Mouse (Mus musculus): ENCODE data around the gene Mon1b.
A peak's percentile ranks its signal among the peaks of the same experiment; 100 is the strongest.

Gene Mon1b

DNA sequence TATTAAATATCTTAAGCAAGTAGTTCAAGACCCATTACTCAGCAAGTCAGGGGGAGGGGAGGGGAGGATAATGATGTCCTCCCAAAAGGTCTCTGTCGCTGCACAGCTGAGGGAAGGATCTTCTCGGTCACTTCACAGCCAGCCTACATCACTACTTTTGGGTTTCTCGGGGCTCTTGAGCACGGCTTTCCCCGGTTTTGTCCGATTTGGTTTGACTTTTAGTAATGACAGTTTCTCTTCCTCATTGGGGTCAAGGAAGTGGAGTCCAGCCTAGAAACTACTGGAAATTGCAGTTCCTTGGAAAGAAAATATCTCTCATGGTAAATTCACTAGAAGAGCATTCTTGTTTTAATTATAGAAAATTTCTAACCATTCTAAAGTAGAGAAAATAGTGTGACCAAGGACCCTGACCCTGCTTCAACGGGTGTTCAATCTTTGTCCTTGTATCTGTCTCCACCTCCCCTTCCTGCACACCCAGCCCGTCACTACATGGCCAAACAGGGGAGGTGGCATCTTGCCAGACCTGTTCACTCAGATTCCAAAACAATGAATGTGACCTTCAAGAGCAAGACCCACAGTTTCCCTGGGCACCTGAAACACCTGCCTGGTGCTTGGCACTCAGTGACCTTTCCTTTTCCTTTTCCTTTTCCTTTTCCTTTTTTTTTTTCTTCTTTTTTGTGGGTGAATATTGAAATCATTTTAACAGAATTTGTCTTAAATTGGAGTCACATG lies 8.3 kb downstream of the Mon1b start:
- no peak overlapping the region for H3K4me3 ChIP-seq (replicated peaks; ENCODE audit: low read length)
- H3K27me3 ChIP-seq (ENCODE audit: insufficient read depth, low read length): peaks cover 2% of the 10 kb centered on the region; the same call in 1 of the 2 replicates
- TF ChIP-seq CTCF (conservative IDR thresholded peaks at IDR 0.05; ENCODE audit: low read length): no peak
- no peak for TF ChIP-seq NANOG (IDR thresholded peaks at IDR 0.05; ENCODE audit: borderline replicate concordance, low read length)
- no peak for TF ChIP-seq POU5F1 (IDR thresholded peaks at IDR 0.05; ENCODE audit: borderline replicate concordance, low read length)
- peaks cover 36% of the 10 kb centered on the region for H3K36me3 ChIP-seq (ENCODE audit: insufficient read depth, low read length)
- peaks cover 18% of the 10 kb centered on the region for H3K4me1 ChIP-seq (replicated peaks; ENCODE audit: low read depth, low read length)
- H3K9me3 ChIP-seq (ENCODE audit: low read length): peaks cover 10% of the 10 kb centered on the region; the same call in 1 of the 2 replicates

DNA sequence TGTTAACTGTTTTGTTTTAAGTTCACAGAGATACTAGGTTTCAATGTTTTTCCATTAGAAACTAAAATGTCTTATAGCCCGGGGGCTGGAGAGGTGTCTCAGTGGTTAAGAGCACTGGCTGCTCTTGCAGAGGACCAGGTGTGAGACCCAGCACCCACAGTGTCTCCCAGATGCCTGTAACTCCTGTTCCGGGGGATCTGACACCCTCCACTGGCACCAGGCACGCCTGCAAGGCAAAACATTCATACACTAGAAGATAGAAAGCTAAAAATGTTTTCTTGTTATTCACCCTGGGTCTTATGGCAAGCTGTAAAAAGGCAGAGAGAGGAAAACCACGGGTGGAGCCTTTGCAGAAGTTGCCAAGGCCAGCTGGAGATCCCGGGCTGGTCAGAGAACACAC lies 9.8 kb downstream of the Mon1b start:
- peaks cover 10% of the 10 kb centered on the region; the same call in 1 of the 2 replicates for H3K9me3 ChIP-seq (ENCODE audit: low read length)
- H3K4me1 ChIP-seq (replicated peaks; ENCODE audit: low read depth, low read length): peaks cover 11% of the 10 kb centered on the region
- H3K36me3 ChIP-seq (ENCODE audit: insufficient read depth, low read length): peaks cover 25% of the 10 kb centered on the region
- peaks cover 2% of the 10 kb centered on the region; the same call in 1 of the 2 replicates for H3K27me3 ChIP-seq (ENCODE audit: insufficient read depth, low read length)
- H3K4me3 ChIP-seq (replicated peaks; ENCODE audit: low read length): no peak overlapping the region
- no peak for TF ChIP-seq CTCF (conservative IDR thresholded peaks at IDR 0.05; ENCODE audit: low read length)
- no peak for TF ChIP-seq POU5F1 (IDR thresholded peaks at IDR 0.05; ENCODE audit: borderline replicate concordance, low read length)
- TF ChIP-seq NANOG (IDR thresholded peaks at IDR 0.05; ENCODE audit: borderline replicate concordance, low read length): no peak

DNA sequence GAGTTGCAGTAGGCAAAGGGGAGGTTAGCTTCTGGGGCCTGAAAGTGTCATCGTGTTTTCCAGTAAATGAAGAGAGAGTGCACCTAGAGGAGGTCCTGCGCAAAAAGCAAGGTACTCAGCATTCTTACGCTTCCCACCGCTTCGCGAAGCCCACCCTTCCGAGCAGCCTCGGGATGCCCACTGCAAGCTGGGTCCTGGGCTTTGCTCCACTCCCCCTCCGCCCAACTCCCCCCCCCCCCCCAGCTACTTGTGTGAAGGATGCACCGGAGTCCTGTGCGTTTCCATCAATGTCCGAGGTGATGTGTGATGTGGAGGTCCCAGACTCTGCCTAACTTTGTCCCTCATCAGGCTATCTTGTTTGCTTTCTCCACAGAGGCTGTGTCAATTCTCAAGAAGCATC lies 17.1 kb downstream of the Mon1b start:
- TF ChIP-seq POU5F1 (IDR thresholded peaks at IDR 0.05; ENCODE audit: borderline replicate concordance, low read length) (no peak), CTCF (conservative IDR thresholded peaks at IDR 0.05; ENCODE audit: low read length) (no peak), NANOG (IDR thresholded peaks at IDR 0.05; ENCODE audit: borderline replicate concordance, low read length) (no peak)
- Histone ChIP-seq H3K36me3 (ENCODE audit: insufficient read depth, low read length) (no peaks in the 10 kb centered on the region), H3K27me3 (ENCODE audit: insufficient read depth, low read length) (peaks cover 33% of the 10 kb centered on the region), H3K9me3 (ENCODE audit: low read length) (peaks cover 8% of the 10 kb centered on the region), H3K4me1 (replicated peaks; ENCODE audit: low read depth, low read length) (no peaks in the 10 kb centered on the region), H3K4me3 (replicated peaks; ENCODE audit: low read length) (no peak overlapping the region)

DNA sequence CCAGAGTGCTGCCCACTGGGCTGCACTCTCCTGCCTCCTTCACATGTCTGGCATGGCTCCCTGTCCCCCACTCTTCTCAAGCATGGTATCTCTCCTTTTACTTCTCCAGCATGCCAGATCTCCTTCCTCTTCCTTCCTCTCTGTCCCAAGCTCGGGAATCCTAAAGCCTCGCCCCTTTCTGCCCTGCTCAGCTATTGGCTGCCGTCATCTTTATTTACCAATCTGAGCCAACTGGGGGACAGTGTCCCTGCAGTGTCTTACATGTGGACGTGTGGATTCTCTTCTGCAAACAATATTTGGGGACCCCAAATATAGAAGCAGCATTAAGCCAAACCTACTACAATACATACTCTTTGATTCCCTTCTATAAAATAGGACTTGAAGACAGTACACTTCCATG lies 17.8 kb downstream of the Mon1b start:
- H3K4me1 ChIP-seq (replicated peaks; ENCODE audit: low read depth, low read length): no peaks in the 10 kb centered on the region
- H3K27me3 ChIP-seq (ENCODE audit: insufficient read depth, low read length): peaks cover 33% of the 10 kb centered on the region
- H3K4me3 ChIP-seq (replicated peaks; ENCODE audit: low read length): no peak overlapping the region
- TF ChIP-seq NANOG (IDR thresholded peaks at IDR 0.05; ENCODE audit: borderline replicate concordance, low read length): no peak
- TF ChIP-seq POU5F1 (IDR thresholded peaks at IDR 0.05; ENCODE audit: borderline replicate concordance, low read length): no peak
- TF ChIP-seq CTCF (conservative IDR thresholded peaks at IDR 0.05; ENCODE audit: low read length): no peak
- no peaks in the 10 kb centered on the region for H3K36me3 ChIP-seq (ENCODE audit: insufficient read depth, low read length)
- H3K9me3 ChIP-seq (ENCODE audit: low read length): peaks cover 8% of the 10 kb centered on the region

DNA sequence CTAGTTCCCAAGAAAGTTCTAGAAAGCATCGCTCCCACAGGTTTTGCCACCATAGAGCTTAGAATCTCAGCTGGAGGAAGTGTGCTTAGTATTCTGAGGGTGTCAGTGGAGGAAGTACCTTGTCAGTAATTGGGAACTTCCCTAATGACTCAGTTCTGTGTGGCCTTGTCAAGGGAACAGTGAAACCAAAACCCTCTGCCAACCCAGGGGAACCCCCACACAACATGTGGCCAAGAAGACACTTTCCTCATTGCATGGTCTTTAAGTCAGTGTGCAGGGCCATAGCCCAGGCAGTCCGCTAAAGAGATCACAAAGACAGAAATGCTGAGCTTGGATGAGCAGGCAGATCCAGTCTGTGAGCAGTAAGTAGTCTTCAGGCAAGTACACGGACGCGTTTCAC lies 20.8 kb downstream of the Mon1b start:
- TF ChIP-seq NANOG (IDR thresholded peaks at IDR 0.05; ENCODE audit: borderline replicate concordance, low read length): no peak
- TF ChIP-seq POU5F1 (IDR thresholded peaks at IDR 0.05; ENCODE audit: borderline replicate concordance, low read length): no peak
- no peak for TF ChIP-seq CTCF (conservative IDR thresholded peaks at IDR 0.05; ENCODE audit: low read length)
- no peaks in the 10 kb centered on the region for H3K4me1 ChIP-seq (replicated peaks; ENCODE audit: low read depth, low read length)
- H3K27me3 ChIP-seq (ENCODE audit: insufficient read depth, low read length): peaks cover 31% of the 10 kb centered on the region
- peaks cover 8% of the 10 kb centered on the region for H3K9me3 ChIP-seq (ENCODE audit: low read length)
- H3K36me3 ChIP-seq (ENCODE audit: insufficient read depth, low read length): no peaks in the 10 kb centered on the region
- H3K4me3 ChIP-seq (replicated peaks; ENCODE audit: low read length): no peak overlapping the region

DNA sequence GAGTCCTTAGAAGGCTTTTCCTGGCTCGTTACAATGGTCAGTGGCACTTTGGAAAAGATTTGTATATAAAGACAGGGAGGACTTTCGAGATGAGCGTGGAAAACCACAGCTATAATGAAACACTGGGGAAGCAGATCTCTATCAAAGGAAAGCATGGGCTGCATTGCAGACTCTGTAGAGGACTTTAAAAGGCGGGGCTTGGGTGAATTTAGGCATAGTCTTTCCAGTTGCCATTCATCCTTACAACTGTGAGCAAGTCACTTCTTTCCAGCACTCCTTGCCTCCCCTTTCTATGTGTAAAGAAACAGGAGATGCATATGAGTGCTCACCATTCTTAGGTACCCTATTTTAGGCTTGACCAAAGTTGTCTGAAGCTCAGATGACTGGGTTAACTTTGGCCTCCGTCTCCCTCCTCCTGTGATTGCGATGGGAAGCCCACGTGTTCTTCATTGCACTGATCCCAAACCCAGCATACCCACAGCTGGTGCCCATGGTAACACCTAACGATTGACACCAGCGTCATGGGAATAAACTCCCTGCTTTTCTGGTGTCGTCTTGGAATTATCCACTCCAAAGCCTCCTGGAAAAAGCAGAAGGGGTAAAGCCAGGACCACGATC lies 21.4 kb downstream of the Mon1b start:
- Histone ChIP-seq H3K9me3 (ENCODE audit: low read length) (peaks cover 8% of the 10 kb centered on the region), H3K27me3 (ENCODE audit: insufficient read depth, low read length) (peaks cover 25% of the 10 kb centered on the region), H3K4me3 (replicated peaks; ENCODE audit: low read length) (no peak overlapping the region), H3K36me3 (ENCODE audit: insufficient read depth, low read length) (no peaks in the 10 kb centered on the region), H3K4me1 (replicated peaks; ENCODE audit: low read depth, low read length) (no peaks in the 10 kb centered on the region)
- no peak for TF ChIP-seq POU5F1 (IDR thresholded peaks at IDR 0.05; ENCODE audit: borderline replicate concordance, low read length)
- no peak for TF ChIP-seq NANOG (IDR thresholded peaks at IDR 0.05; ENCODE audit: borderline replicate concordance, low read length)
- TF ChIP-seq CTCF (conservative IDR thresholded peaks at IDR 0.05; ENCODE audit: low read length): no peak

DNA sequence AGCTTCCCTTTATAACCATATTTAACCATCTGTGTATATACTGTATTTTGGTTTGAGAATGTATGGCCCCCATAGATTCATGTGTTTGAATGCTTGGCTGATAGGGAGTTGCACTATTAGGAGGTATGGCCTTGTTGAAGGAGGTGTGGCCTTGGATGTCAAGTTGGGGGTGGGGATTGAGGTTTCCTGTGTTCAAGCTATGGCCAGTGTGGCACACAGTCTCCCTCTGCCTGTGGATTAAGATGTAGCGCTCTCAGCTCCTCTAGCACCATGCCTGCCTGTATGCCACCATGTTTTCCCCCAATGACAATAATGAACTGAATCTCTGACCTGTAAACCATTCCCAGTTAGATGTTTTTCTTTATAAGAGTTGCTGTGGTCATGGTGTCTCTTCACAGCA lies 24.7 kb downstream of the Mon1b start:
- no peaks in the 10 kb centered on the region for H3K36me3 ChIP-seq (ENCODE audit: insufficient read depth, low read length)
- no peaks in the 10 kb centered on the region for H3K9me3 ChIP-seq (ENCODE audit: low read length)
- H3K4me3 ChIP-seq (replicated peaks; ENCODE audit: low read length): no peak overlapping the region
- TF ChIP-seq NANOG (IDR thresholded peaks at IDR 0.05; ENCODE audit: borderline replicate concordance, low read length): no peak
- H3K27me3 ChIP-seq (ENCODE audit: insufficient read depth, low read length): peaks cover 7% of the 10 kb centered on the region; the same call in 1 of the 2 replicates
- H3K4me1 ChIP-seq (replicated peaks; ENCODE audit: low read depth, low read length): no peaks in the 10 kb centered on the region

DNA sequence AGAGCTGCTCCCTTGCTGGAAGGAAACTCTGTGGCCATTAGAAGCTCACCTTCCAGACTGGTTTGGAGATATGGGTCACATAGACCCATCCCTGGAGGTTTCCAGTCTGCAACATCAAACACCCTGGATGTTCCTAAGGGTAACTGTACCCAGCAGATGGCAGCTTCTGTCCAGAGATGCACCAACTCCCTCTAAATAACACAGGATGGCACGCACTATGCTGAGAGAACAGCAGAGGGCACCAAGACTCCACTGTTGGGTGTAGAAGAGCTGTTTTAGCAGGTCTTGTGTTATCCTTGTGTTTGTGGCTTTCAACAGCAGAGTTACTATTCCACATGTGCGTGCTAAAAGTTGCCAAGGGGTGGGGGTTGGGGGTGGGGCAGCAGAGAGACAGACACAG lies 29.2 kb downstream of the Mon1b start:
- peaks cover 7% of the 10 kb centered on the region; the same call in 1 of the 2 replicates for H3K27me3 ChIP-seq (ENCODE audit: insufficient read depth, low read length)
- no peaks in the 10 kb centered on the region for H3K36me3 ChIP-seq (ENCODE audit: insufficient read depth, low read length)
- H3K4me1 ChIP-seq (replicated peaks; ENCODE audit: low read depth, low read length): no peaks in the 10 kb centered on the region
- TF ChIP-seq POU5F1 (IDR thresholded peaks at IDR 0.05; ENCODE audit: borderline replicate concordance, low read length) (no peak), CTCF (conservative IDR thresholded peaks at IDR 0.05; ENCODE audit: low read length) (peak; percentile 69)
- H3K4me3 ChIP-seq (replicated peaks; ENCODE audit: low read length): no peak overlapping the region
- no peaks in the 10 kb centered on the region for H3K9me3 ChIP-seq (ENCODE audit: low read length)

All from E14TG2a.4 (cell line).